Mouse (Mus musculus): ENCODE results near the gene Fbxo17. TPM values are rescaled to one million over a fixed set of nuclear protein-coding genes. Genes with fewer than 3 reads are reported as not detected.

Fbxo17 gene
- total and polyA plus RNA-seq, 3 experiments = 0.25 to 0.26 TPM; not detected in 1

- TF ChIP-seq MAX (IDR thresholded peaks at IDR 0.05; ENCODE audit: low read length) = no peak
- no peak for TF ChIP-seq GABPA (IDR thresholded peaks at IDR 0.05; ENCODE audit: insufficient replicate concordance, low read depth, low read length)
- TF ChIP-seq MAZ (IDR thresholded peaks at IDR 0.05; ENCODE audit: low read depth, low read length) = no peak
- TF ChIP-seq ZMIZ1 (IDR thresholded peaks at IDR 0.05; ENCODE audit: low read depth, low read length) = no peak
- no peak for DNase-seq (ENCODE audit: extremely low read depth)
- Histone ChIP-seq H3K4me1 (ENCODE audit: control insufficient read depth in 1 of 2, insufficient read depth in 2 of 2) (no peaks in the 10 kb centered on the region), H3K9me3 (replicated peaks; ENCODE audit: low read length) (peaks cover 18% of the 10 kb centered on the region), H3K27me3 (replicated peaks) (peaks cover 3% of the 10 kb centered on the region), H3K4me3 (replicated peaks in 1 of 3; ENCODE audit: low read depth in 2 of 3, low read length in 2 of 3, poor library complexity in 1 of 3) (no peak overlapping the region), H3K4me2 (ENCODE audit: insufficient read depth, low read depth, poor library complexity, severe bottlenecking) (no peak overlapping the region), H3K36me3 (replicated peaks in 1 of 2; ENCODE audit: control insufficient read depth in 1 of 2, insufficient read depth in 1 of 2, low read length in 1 of 2) (peaks cover 2 to 9% of the 10 kb centered on the region in 2 experiments), H3K27ac (ENCODE audit: insufficient read depth, low read depth) (no peak overlapping the region), H3K79me2 (replicated peaks; ENCODE audit: control insufficient read depth, extremely low read depth, insufficient read depth, poor library complexity, severe bottlenecking) (no peaks in the 10 kb centered on the region), H3K9ac (ENCODE audit: insufficient read depth, low read depth) (no peak overlapping the region)
- in situ Hi-C loops (cut with MboI; ENCODE audit: low pct_ligation_motif_present, low pct_unique_long_range_greater_than_20kb, low sequenced_read_pairs) (no loop called here), dilution Hi-C loops (cut with MboI; ENCODE audit: extremely low pct_ligation_motif_present, extremely low pct_unique_long_range_greater_than_20kb, low sequenced_read_pairs) (no loop called here)
Observed at GRCm38 (mm10) chr7:28733211-28733610, 16.6 kb downstream of the Fbxo17 start.

- H3K27me3 ChIP-seq (replicated peaks) = no peaks in the 10 kb centered on the region
- H3K36me3 ChIP-seq (replicated peaks in 1 of 2; ENCODE audit: control insufficient read depth in 1 of 2, insufficient read depth in 1 of 2, low read length in 1 of 2) = peaks cover 13 to 30% of the 10 kb centered on the region in 2 experiments
- TF ChIP-seq JUND (conservative IDR thresholded peaks at IDR 0.05; ENCODE audit: low read depth, low read length) = no peak
- TF ChIP-seq ZC3H11A (IDR thresholded peaks at IDR 0.05; ENCODE audit: low read depth, low read length) = no peak
- TF ChIP-seq MAX (IDR thresholded peaks at IDR 0.05; ENCODE audit: low read length) = no peak
- TF ChIP-seq POLR2A (IDR thresholded peaks at IDR 0.05; ENCODE audit: low read depth, low read length) = no peak
- no peak for TF ChIP-seq TCF12 (IDR thresholded peaks at IDR 0.05; ENCODE audit: low read depth, low read length)
- no peak for TF ChIP-seq MYC (IDR thresholded peaks at IDR 0.05; ENCODE audit: low read depth, low read length)
- no peak for TF ChIP-seq KAT2A (IDR thresholded peaks at IDR 0.05; ENCODE audit: insufficient replicate concordance, low read length)
- no peak for TF ChIP-seq GABPA (IDR thresholded peaks at IDR 0.05; ENCODE audit: insufficient replicate concordance, low read depth, low read length)
- no peak for TF ChIP-seq CHD1 (IDR thresholded peaks at IDR 0.05; ENCODE audit: low read depth, low read length)
- no peak for TF ChIP-seq CHD2 (IDR thresholded peaks at IDR 0.05; ENCODE audit: low read length)
- TF ChIP-seq SMC3 (IDR thresholded peaks at IDR 0.05; ENCODE audit: low read depth, low read length) = no peak
- TF ChIP-seq MAZ (IDR thresholded peaks at IDR 0.05; ENCODE audit: low read depth, low read length) = no peak
- TF ChIP-seq NRF1 (IDR thresholded peaks at IDR 0.05; ENCODE audit: low read depth, low read length) = no peak
- TF ChIP-seq SIN3A (IDR thresholded peaks at IDR 0.05; ENCODE audit: low read length) = no peak
- TF ChIP-seq E2F4 (IDR thresholded peaks at IDR 0.05; ENCODE audit: insufficient replicate concordance, low read depth, low read length) = no peak
- H3K4me3 ChIP-seq (replicated peaks in 1 of 3; ENCODE audit: low read depth in 2 of 3, low read length in 2 of 3, poor library complexity in 1 of 3) = no peak overlapping the region
- DNase-seq (ENCODE audit: extremely low read depth) = no peak
- no peak overlapping the region for H3K9ac ChIP-seq (ENCODE audit: insufficient read depth, low read depth)
- H3K27ac ChIP-seq (ENCODE audit: insufficient read depth, low read depth) = no peak overlapping the region
- dilution Hi-C loops (cut with MboI; ENCODE audit: extremely low pct_ligation_motif_present, extremely low pct_unique_long_range_greater_than_20kb, low sequenced_read_pairs) = no loop called here
- peaks cover 19% of the 10 kb centered on the region for H3K9me3 ChIP-seq (replicated peaks; ENCODE audit: low read length)
- H3K79me2 ChIP-seq (replicated peaks; ENCODE audit: control insufficient read depth, extremely low read depth, insufficient read depth, poor library complexity, severe bottlenecking) = no peaks in the 10 kb centered on the region
- in situ Hi-C loops (cut with MboI; ENCODE audit: low pct_ligation_motif_present, low pct_unique_long_range_greater_than_20kb, low sequenced_read_pairs) = no loop called here
- no peak overlapping the region for H3K4me2 ChIP-seq (ENCODE audit: insufficient read depth, low read depth, poor library complexity, severe bottlenecking)
- H3K4me1 ChIP-seq (ENCODE audit: control insufficient read depth in 1 of 2, insufficient read depth in 2 of 2) = peaks cover 0 to 11% of the 10 kb centered on the region in 2 experiments; a peak in 1 of 4 replicates
Observed at GRCm38 (mm10) chr7:28735701-28736100, 19.1 kb downstream of the Fbxo17 start.
